In the genomic region with DNA sequence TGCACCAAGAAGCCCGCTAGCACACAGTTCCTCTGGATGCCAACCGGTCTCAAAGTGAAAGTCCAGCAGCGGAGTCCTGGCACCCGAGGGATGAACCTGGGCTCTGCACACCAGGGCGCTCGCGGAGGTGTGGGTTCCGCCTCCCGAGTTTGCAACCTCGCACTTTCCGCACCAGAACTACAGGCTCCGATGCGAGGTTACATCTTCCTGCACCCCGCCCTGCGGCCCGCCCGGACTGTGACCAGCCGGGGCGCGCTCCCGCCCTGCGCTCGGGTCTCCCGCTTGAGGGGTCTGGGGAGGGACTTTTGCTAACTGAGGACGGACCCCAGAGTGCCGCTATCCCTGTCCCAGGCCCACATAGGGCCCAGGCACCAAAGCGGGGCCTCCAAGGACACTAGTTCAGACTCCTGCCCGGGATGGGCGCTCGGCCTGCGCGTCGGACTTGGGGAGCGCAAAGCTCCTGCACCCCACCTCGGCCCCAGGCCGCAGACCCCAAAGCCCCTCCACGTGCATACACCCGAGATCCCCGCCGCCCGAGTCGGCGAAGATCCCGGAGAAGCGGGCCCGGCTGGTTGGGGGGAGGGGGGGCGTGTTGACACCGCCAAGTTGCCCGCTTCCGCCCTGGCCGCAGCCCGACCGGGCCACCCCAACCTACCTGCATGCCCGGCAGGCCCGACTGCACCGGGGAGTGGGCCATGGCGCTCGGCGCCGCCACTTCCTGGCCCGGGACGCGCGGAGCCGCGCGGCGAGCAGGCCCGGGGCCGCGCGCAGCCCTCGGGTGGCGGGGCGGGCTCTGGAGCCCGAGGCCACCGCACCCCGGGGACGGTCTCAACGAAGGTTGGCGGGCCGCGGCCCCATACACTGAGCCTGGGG, we compare ENCODE assay signal across 8 mouse cellular contexts. TPM values are rescaled to one million over a fixed set of nuclear protein-coding genes. Genes with fewer than 3 reads are reported as not detected.
DNase-seq lines count a peak whose midpoint lies in the region; ATAC-seq lines count a peak whose summit lies in the region.

No protein-coding gene starts in this region.

- peak; percentile 67 for DNase-seq in 3134 (ENCODE audit: extremely low read depth, insufficient read length, low spot score)
- peak; percentile 62 for DNase-seq in NIH3T3 (ENCODE audit: low read depth)
- peak; percentile 62 to 65 for DNase-seq in cerebellum, postnatal 25 days
- peak; percentile 32 to 68 for DNase-seq in gastrocnemius, postnatal 4 days (ENCODE audit: low spot score in 2 of 2)
- peak; percentile 85 for DNase-seq in intestine, embryonic 14.5 days (ENCODE audit: low spot score)
- peak; percentile 63 to 68 for DNase-seq in natural killer cell, adult 2 months (ENCODE audit: low spot score in 2 of 2)
- DNase-seq in thymus, adult 18-20 months: peak; percentile 64 to 70

- no peaks in the 10 kb centered on the region for H3K9me3 ChIP-seq in intestine, embryonic 14.5 days (ENCODE audit: control insufficient read depth, low read length)
- no peaks in the 10 kb centered on the region for H3K9me3 ChIP-seq in liver, embryonic 15.5 days (replicated peaks)

- no peaks in the 10 kb centered on the region for H3K36me3 ChIP-seq in intestine, embryonic 14.5 days (ENCODE audit: control insufficient read depth, insufficient read depth, low read length)
- H3K36me3 ChIP-seq in liver, embryonic 15.5 days (replicated peaks): peaks cover 32% of the 10 kb centered on the region

- peak overlapping the region; percentile 62 for H3K4me2 ChIP-seq in intestine, embryonic 14.5 days (ENCODE audit: low read length)
- H3K4me2 ChIP-seq in liver, embryonic 15.5 days: peak overlapping the region; percentile 92

- H3K4me3 ChIP-seq in intestine, embryonic 14.5 days (ENCODE audit: low read depth, low read length): peak overlapping the region; percentile 94
- H3K4me3 ChIP-seq in liver, embryonic 15.5 days (replicated peaks): peak overlapping the region; percentile 99

- H3K27ac ChIP-seq in intestine, embryonic 14.5 days (ENCODE audit: low read depth): peak overlapping the region; percentile 97
- H3K27ac ChIP-seq in liver, embryonic 15.5 days (replicated peaks): peak overlapping the region; percentile 92

- ATAC-seq in intestine, embryonic 14.5 days (replicated peaks; ENCODE audit: low FRiP score, low TSS enrichment, low read depth): peak; percentile 77
- peak; percentile 80 for ATAC-seq in liver, embryonic 15.5 days (ENCODE audit: insufficient read depth)

- H3K27me3 ChIP-seq in intestine, embryonic 14.5 days (replicated peaks; ENCODE audit: control insufficient read depth, insufficient read depth, low read length): no peaks in the 10 kb centered on the region
- peaks cover 11% of the 10 kb centered on the region for H3K27me3 ChIP-seq in liver, embryonic 15.5 days

- peak overlapping the region; percentile 98 for H3K9ac ChIP-seq in intestine, embryonic 14.5 days (ENCODE audit: low read length)
- H3K9ac ChIP-seq in liver, embryonic 15.5 days: peak overlapping the region; percentile 98

- WGBS in intestine, embryonic 14.5 days: under 1% methylated on average over 82 of the region's 83 CpGs
- WGBS in liver, embryonic 15.5 days (ENCODE audit: insufficient replicate concordance): under 1% methylated on average over 82 of the region's 83 CpGs

- peaks cover 29% of the 10 kb centered on the region for H3K4me1 ChIP-seq in intestine, embryonic 14.5 days (replicated peaks; ENCODE audit: control insufficient read depth, insufficient read depth, low read length)
- H3K4me1 ChIP-seq in liver, embryonic 15.5 days (replicated peaks): peaks cover 57% of the 10 kb centered on the region

RNA-seq across cellular contexts. Expression of gene Stk24, which starts 1.3 kb away (rescaled TPM):
- total RNA-seq in gastrocnemius, postnatal 4 days (2021): 10 to 100 TPM; 57.8 to 61.6 TPM
- 49.3 and 51.6 TPM in 2 replicates for polyA plus RNA-seq in intestine, embryonic 14.5 days (2014; fragmentation: Nextera tagmentation; extraction: Ambion mirVana)
- polyA plus RNA-seq in liver, embryonic 15.5 days (2015; fragmentation: Nextera tagmentation; extraction: Ambion mirVana): 27.0 and 29.3 TPM in 2 replicates

Comparison
In these comparisons a context has a peak if more than half of its experiments do, and no peak if none do; other contexts are left out.
1. Peak in every context shown above with its lines: DNase-seq, ATAC-seq, H3K4me3 ChIP-seq and H3K27ac ChIP-seq.